Mouse (Mus musculus): ENCODE results near the gene Med7. TPM values are rescaled to one million over a fixed set of nuclear protein-coding genes. Genes with fewer than 3 reads are reported as not detected.
"Not testable (repeated sequence)": the region's sequence is repeated elsewhere in the genome, so short reads cannot be mapped to it uniquely, and the experiment has no call there.

Gene Med7
- total RNA-seq, 4 experiments from 2014 or later, result 22.7 to 31.2 (median 25.8) TPM

GRCm38 (mm10) chr11:46428131-46428530 is 8.6 kb upstream of the Med7 start:
- not testable (repeated sequence) for DNase-seq (ENCODE audit: low spot score in 2 of 2)

DNA sequence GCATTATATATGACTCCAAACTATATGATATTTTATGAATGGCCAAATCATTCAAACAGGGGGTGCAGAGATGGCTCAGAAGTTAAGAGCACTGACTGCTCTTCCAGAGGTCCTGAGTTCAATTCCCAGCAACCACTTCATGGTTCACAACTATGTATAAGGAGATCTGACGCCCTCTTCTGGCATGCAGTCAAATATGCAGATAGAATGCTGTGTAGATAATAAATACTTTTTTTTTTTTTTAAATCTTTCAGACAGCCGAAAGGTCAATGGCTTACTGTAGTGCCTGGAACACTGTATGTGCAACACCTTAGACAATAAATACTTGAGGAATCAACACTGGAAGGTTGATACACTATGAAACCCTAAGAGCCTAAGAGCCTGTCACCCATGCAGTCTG is 6.6 kb upstream of the Med7 start:
- DNase-seq (ENCODE audit: low spot score in 2 of 2), result no peak

DNA sequence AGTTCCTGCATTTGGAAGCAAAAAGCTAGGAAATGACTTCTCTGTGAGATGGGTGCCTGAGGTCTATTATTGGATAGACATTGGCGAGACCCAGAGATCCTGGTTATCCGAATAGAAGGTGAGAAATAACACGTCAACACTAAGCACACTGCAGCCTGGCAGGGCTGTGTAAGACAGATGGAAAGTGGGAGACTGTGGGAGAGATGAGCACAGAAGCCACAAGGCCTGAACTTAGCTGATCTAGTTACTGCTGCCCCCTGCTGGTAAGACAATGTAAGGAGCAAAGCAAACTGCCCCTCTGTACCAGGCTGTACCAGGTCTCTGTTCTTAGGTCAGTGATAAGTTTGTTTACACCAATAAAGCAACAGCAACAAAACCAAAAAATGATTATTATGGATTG is 5.6 kb upstream of the Med7 start:
- DNase-seq (ENCODE audit: low spot score in 2 of 2), result peak; percentile 43 to 87

GRCm38 (mm10) chr11:46435363-46435762 is 1.4 kb upstream of the Med7 start:
- DNase-seq (ENCODE audit: low spot score in 2 of 2), result no peak

DNA sequence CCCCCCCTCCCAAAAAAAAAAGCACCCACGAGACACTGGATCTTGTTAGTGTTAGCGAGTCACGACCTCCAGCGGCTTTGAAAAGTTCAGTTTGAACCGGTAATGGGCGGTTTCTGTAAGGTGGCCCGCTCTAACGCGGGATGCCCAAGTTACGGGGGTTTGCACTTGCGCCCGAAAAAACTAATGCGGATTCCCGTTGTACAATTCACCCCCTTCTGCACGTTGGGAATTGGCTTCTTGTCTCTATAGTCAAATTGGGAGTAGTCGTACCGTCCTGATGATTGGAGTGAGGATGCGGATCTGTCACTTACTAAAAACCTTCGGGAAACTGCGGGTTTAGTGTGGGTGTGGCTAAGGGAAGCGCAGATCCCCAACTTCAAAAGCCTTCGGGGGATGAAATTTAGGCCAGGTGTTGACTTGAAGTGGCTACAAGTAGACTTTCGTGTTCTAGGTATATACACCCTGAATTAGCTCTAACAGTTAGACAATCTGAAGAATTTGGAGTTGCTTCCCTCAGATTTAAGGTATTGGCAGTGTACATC is 805 bp downstream of the Med7 start:
- peak in 1 of 2 experiments; percentile 7 for DNase-seq (ENCODE audit: low spot score in 2 of 2)

DNA sequence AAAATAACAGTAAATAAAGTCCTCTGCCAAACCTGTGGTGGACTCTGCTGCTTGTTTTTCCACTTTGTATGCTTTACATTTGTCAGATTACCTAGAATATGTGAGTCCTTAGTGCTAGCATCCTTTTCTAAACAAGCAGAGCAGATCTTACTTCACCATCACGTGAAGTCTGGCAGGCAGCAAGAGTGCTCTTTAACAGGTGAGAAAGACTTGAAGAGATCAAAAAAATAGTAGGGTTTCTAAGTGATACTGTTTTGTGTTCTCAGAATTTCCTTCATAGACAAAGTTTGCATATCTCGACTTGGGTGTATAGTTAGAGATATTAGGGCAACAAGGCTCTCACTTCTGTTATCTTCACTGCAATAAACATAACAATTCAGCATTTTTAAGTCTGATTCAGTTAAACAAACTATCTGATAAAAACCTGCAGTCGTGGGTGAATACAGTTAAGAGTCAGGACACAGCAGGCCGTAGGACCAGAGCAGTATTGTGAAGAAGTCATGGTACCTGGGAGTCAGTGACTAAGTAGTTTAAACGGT is 2.3 kb downstream of the Med7 start:
- DNase-seq (ENCODE audit: low spot score in 2 of 2), result no peak

DNA sequence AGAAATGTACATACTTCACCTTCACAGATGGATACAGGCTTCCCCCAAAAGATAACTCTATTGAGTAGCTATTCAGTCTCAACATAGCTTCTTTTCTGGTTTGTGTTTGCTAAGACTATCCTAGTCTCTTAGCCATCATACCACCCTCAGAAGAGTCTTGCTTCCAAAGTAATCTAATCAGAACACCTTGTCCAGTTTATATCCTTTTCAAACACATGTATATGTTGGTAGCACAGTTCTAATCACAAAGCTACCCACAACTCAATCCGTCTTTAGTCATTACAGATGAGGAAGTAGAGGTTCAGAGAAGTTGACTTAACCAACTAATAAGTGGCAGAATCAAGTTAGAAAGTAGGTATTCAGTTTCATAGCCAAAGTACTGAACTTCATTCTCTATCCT is 5.0 kb downstream of the Med7 start:
- no peak for DNase-seq (ENCODE audit: low spot score in 2 of 2)

- DNase-seq (ENCODE audit: low spot score in 2 of 2), result no peak
These were observed 6.4 kb downstream of the Med7 start for GRCm38 (mm10) chr11:46443152-46443551.

- no peak for DNase-seq (ENCODE audit: low spot score in 2 of 2)
These were observed 7.3 kb downstream of the Med7 start for GRCm38 (mm10) chr11:46443979-46444378.

DNA sequence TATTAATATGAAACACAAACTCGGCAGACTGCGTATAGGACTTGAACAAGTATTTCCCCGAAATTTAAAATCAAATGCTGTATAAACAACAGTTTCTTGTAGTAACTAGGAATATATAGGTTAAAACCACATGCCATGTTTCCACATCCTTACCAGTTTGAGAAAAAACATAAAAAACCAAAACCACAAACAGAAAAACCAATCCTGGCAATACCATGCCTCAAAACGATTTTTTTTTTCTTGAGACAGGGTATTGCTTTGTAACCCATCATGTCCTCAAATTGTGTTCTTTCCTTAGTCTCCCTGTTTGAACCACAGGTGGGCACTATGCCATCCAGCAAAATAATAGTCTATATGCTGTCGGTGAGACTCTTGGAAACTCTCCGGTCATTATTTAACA is 9.4 kb downstream of the Med7 start:
- DNase-seq (ENCODE audit: low spot score in 2 of 2), result no peak

GRCm38 (mm10) chr11:46447644-46448484 is 11.1 kb downstream of the Med7 start:
- no peak for DNase-seq (ENCODE audit: low spot score in 2 of 2)

GRCm38 (mm10) chr11:46449461-46450080 is 12.8 kb downstream of the Med7 start:
- no peak for DNase-seq (ENCODE audit: low spot score in 2 of 2)

GRCm38 (mm10) chr11:46454453-46455045 is 17.8 kb downstream of the Med7 start, which contains the start of gene Havcr2:
Gene Havcr2, plus strand, starts transcription at chr11:46454935.
- no peak for DNase-seq (ENCODE audit: low spot score in 2 of 2)

DNA sequence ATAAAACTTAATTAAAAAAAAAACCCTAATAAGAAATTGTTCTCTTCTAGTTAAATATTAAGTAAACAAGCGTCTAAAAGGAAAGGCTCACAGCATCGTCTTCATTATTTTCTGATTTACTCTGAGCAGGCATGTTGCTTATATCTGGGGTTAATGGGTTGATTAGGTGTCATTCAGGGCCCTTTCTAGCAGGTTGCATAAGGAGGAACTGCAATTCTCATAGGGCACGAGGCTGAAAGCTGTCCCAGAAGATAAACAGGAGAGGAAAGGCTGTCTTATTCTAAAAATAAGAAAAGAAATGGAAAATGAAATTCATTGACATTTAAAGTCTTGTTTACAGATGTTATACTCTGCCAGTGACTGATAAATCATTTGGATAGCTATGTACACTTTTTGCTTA is 23.2 kb downstream of the Med7 start:
- no peak for DNase-seq (ENCODE audit: low spot score in 2 of 2)

GRCm38 (mm10) chr11:46461362-46461761 is 24.6 kb downstream of the Med7 start:
- DNase-seq (ENCODE audit: low spot score in 2 of 2), result no peak

DNA sequence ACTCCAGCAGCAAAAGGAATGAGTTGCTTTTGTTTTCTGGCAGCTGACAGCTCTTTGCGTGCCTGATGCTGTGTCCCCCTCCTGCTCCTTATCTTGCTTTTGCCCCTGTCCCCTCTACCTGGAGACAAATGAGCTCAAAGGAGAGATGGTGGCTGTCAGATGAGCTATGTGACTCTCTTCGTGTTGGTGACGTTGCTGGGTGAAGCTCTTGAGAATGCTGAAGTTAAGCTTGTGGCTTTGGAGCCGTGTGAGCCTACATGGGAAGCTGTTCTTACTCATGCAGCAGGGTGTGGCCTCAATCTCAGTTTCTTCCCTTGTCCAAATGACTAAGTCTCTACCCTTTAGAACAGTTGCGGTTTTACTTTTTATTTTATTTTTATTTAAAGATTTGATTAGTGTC is 25.2 kb downstream of the Med7 start:
- no peak for DNase-seq (ENCODE audit: low spot score in 2 of 2)

- DNase-seq (ENCODE audit: low spot score in 2 of 2), result no peak
These were observed 30.2 kb downstream of the Med7 start for GRCm38 (mm10) chr11:46466878-46467277.

DNA sequence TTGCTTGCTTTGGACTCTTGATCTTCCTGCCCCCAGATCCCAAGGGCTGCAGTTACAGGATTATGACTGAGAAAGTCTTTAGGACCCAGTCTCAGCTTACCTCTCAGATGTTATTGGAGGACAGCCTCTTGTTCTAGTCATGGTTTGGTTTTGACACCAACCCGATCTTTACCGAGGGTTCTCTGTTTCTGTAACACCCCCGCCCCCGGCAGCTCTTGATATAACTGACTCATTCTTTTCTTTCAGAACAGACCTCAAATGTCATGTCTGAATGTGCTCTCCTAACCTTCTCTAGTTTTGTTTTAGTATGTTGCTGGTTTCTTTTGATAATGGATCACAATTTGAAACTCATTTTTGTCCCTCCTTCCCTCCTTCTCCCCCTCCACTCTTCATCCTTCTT is 37.5 kb downstream of the Med7 start:
- DNase-seq (ENCODE audit: low spot score in 2 of 2), result no peak

GRCm38 (mm10) chr11:46479311-46479710 is 42.6 kb downstream of the Med7 start:
- DNase-seq (ENCODE audit: low spot score in 2 of 2), result no peak

GRCm38 (mm10) chr11:46480517-46480916 is 43.8 kb downstream of the Med7 start:
- no peak for DNase-seq (ENCODE audit: low spot score in 2 of 2)

- DNase-seq (ENCODE audit: low spot score in 2 of 2), result no peak
These were observed 51.5 kb downstream of the Med7 start for GRCm38 (mm10) chr11:46488231-46488630.

- no peak for DNase-seq (ENCODE audit: low spot score in 2 of 2)
These were observed 51.9 kb downstream of the Med7 start for GRCm38 (mm10) chr11:46488650-46489049.
